Mouse (Mus musculus) stomach, embryonic 14.5 days (tissue): ENCODE measurements at regions not wholly inside any gene's neighbourhood (a gene's known extent, or its start where the extent isn't known, plus 50 kb on each side); places are given as distances from the start of the nearest gene placed in this dataset.

Experiments used
- ATAC-seq: fragments of 200-750 bp; cut with Nextera tagmentation; 2 replicates; pipeline ENCODE4 v1.8.0; 2017; ENCODE audit warnings: low read depth, moderate TSS enrichment; ENCODE audit not compliant: insufficient number of reproducible peaks, insufficient read depth, low FRiP score
- H3K27ac ChIP-seq: fragments of 300-500 bp; sonication (generic); 2 replicates; pipeline ENCODE4 v1.5.1; 2014; ENCODE audit warnings: mild to moderate bottlenecking, low read length, moderate library complexity, mixed read lengths
- H3K27me3 ChIP-seq: fragments of 300-500 bp; sonication (generic); 2 replicates; pipeline ENCODE4 v1.6.1; 2014; ENCODE audit warnings: low read length, control low read depth, mixed read lengths; ENCODE audit not compliant: control insufficient read depth, insufficient read depth
- H3K36me3 ChIP-seq: fragments of 300-500 bp; sonication (generic); 2 replicates; pipeline ENCODE4 v1.6.1; 2014; ENCODE audit warnings: mild to moderate bottlenecking, control low read depth, low read length, moderate library complexity, mixed read lengths; ENCODE audit not compliant: control insufficient read depth, insufficient read depth
- H3K4me1 ChIP-seq: fragments of 300-500 bp; sonication (generic); 2 replicates; pipeline ENCODE4 v1.6.1; 2014; ENCODE audit warnings: low read length, control low read depth, mixed read lengths; ENCODE audit not compliant: control insufficient read depth, insufficient read depth
- H3K4me2 ChIP-seq: fragments of 300-500 bp; sonication (generic); replicated peaks from 2 replicates; pipeline ENCODE4 v1.6.1; 2014; ENCODE audit warnings: low read depth, low read length, control low read depth
- H3K4me3 ChIP-seq: fragments of 300-500 bp; sonication (generic); 2 replicates; pipeline ENCODE4 v1.5.1; 2014; ENCODE audit warnings: low read depth, low read length, control low read depth
- H3K9ac ChIP-seq: fragments of 300-500 bp; sonication (generic); replicated peaks from 2 replicates; pipeline ENCODE4 v1.6.1; 2014; ENCODE audit warnings: low read depth, mild to moderate bottlenecking, control low read depth, low read length, moderate library complexity, mixed read lengths
- H3K9me3 ChIP-seq: fragments of 300-500 bp; sonication (generic); 2 replicates; pipeline ENCODE4 v1.6.1; 2016; ENCODE audit warnings: low read depth, low read length, control low read depth; ENCODE audit not compliant: control insufficient read depth
- WGBS: fragments of 180-500 bp; shearing (Covaris S2); extraction: QIAGEN DNeasy Blood & Tissue Kit; methylation state at CpG from one replicate; pipeline ENCODE4 v1.1.7; 2014; 5-methylcytosine and 5-hydroxymethylcytosine counted together

DNA sequence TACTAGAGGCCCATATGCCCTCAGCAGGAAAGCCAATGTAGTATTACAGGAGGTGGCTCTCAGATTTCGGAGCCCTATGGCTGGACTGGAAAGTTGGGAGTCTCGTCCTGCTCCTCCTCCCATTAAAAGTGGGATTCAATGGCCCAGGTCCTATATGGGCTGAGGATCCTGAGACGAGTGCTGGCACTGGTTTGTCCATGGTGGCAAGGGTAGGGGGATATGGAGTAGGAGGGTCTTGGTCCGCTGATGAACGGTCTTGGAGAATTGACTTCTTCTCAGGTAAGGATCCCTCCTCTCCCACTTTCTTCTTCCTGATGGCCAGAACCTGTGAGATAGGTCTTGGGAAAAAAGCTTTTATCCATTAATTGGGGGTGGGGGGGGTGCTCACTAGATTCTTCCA lies 522.2 kb upstream of the Slc5a7 start:
- Histone ChIP-seq H3K9ac (no peak overlapping the region), H3K36me3 (no peaks in the 10 kb centered on the region), H3K4me1 (no peaks in the 10 kb centered on the region), H3K4me3 (no peak overlapping the region), H3K27ac (no peak overlapping the region), H3K9me3 (no peaks in the 10 kb centered on the region), H3K4me2 (no peak overlapping the region), H3K27me3 (no peaks in the 10 kb centered on the region)
- WGBS = 86% methylated on average over 5 of the region's 5 CpGs
- ATAC-seq = no peak

DNA sequence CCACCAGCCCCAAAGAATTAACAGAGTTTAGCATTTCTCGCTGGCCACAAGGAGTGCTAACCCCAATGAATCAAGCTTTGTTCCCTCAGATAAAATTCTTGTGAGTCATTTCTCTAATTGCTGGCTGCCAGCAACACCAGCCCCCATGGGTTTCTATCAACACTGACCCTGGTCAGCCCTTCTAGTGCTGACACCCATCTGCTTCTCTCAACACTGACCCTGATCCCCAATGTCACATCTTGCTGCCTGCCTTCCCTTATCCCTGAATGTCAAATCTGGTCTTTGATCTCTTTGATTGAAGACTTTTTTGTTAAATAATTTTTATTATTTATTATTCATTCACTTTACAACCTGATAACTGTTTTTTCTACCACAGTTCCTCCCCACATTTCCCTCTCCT lies 554.8 kb upstream of the Slc5a7 start:
- Histone ChIP-seq H3K4me2 (no peak overlapping the region), H3K36me3 (no peaks in the 10 kb centered on the region), H3K4me1 (no peaks in the 10 kb centered on the region), H3K27ac (no peak overlapping the region), H3K4me3 (no peak overlapping the region), H3K27me3 (no peaks in the 10 kb centered on the region), H3K9me3 (no peaks in the 10 kb centered on the region), H3K9ac (no peak overlapping the region)
- ATAC-seq = no peak
- WGBS = 70% methylated on average over 1 of the region's 1 CpGs

DNA sequence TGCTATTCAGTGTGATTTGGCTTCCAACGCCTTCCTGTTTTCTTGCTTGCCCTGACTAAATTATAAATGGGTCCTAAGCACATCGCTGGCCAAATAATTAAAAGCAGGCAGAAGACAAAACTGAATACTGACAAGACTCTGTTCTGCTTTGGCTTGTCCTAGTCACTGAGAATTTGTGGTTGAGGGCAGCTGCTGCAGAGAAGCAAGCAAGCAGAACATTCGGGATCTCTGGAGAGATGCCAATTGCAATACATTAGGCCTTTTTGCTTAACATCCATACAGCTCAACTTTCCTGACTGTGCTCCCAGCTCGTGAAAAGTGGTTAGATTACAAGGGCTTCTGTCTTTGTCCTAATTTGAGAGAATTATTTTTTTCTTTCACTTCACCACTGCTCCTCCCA lies 549.0 kb upstream of the St6gal2 start:
- H3K27ac ChIP-seq = no peak overlapping the region

DNA sequence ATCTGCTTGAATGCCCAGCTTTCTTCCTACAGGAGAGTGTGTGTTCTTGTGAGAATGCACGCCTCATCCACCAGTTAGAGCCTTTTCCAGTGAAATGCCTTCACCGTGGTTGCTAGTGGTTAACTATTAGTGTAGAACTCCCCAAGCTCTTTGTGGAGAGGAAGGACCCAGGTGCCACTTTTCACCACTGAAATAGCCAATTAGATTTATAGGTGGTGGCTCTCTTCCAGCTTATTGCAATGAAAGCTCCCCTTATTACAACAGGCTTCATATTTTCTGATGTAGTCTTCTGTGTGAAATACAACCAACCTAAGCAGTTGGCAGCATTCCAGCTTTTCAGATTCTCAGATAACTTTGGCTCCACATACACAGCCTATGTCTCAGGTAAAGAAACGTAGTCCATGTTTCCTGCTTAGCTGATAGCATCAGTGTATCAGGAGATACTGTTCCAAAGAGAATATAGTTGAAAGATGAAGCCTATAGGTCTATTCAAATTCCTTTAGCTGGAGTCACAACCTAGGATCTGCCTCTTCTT lies 515.9 kb upstream of the St6gal2 start:
- no peak overlapping the region for H3K4me3 ChIP-seq
- no peak overlapping the region for H3K4me2 ChIP-seq
- H3K9me3 ChIP-seq = no peaks in the 10 kb centered on the region
- H3K27ac ChIP-seq = no peak overlapping the region
- H3K4me1 ChIP-seq = no peaks in the 10 kb centered on the region
- H3K36me3 ChIP-seq = no peaks in the 10 kb centered on the region
- WGBS = 54% methylated on average over 3 of the region's 3 CpGs
- no peak for ATAC-seq
- no peak overlapping the region for H3K9ac ChIP-seq
- no peaks in the 10 kb centered on the region for H3K27me3 ChIP-seq

More for the DNA sequence above, 549.0 kb upstream of the St6gal2 start:
- Histone ChIP-seq H3K9ac (no peak overlapping the region), H3K4me3 (no peak overlapping the region), H3K4me2 (no peak overlapping the region), H3K4me1 (no peaks in the 10 kb centered on the region), H3K9me3 (no peaks in the 10 kb centered on the region), H3K27me3 (no peaks in the 10 kb centered on the region), H3K36me3 (no peaks in the 10 kb centered on the region)
- ATAC-seq = no peak
- 42% methylated on average over 4 of the region's 4 CpGs for WGBS

DNA sequence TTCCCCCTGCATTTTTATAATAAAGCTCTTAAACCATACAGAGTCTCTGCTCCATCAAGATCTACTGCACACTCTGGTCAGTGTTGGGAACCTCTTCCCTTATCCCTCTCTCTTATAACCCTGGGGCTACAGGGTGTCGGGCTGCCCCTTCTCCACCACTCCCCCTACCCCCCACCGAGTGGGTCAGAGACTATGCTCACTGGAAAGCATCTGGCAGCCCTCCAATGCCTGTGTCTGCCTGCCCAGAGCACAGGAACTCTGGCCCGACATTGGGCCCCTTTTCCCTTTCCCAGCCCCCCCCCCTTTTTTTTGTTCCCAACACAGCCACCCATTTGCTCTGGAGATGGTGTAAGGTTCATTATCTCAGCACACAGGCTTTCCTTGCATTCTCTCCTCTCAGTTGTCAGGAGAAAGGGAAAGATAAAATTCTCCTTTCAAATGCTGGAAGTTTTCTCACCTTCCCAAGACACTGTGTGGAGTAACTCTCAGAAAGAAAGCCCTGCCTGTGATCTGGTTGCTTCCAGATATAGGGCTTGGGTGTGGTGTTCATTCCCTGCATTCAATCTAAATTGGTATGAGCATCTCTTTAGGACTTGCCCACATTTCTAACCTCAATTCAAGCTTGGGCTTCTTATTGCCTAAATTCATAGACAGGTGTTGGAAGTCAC lies 501.7 kb upstream of the St6gal2 start:
- Histone ChIP-seq H3K9ac (no peak overlapping the region), H3K27ac (no peak overlapping the region), H3K36me3 (no peaks in the 10 kb centered on the region), H3K4me1 (no peaks in the 10 kb centered on the region), H3K4me3 (no peak overlapping the region), H3K27me3 (no peaks in the 10 kb centered on the region), H3K9me3 (no peaks in the 10 kb centered on the region), H3K4me2 (no peak overlapping the region)
- 30% methylated on average over 3 of the region's 3 CpGs for WGBS
- ATAC-seq = 0 out of 2 replicates have a peak, but pooled peaks have one; percentile 14

DNA sequence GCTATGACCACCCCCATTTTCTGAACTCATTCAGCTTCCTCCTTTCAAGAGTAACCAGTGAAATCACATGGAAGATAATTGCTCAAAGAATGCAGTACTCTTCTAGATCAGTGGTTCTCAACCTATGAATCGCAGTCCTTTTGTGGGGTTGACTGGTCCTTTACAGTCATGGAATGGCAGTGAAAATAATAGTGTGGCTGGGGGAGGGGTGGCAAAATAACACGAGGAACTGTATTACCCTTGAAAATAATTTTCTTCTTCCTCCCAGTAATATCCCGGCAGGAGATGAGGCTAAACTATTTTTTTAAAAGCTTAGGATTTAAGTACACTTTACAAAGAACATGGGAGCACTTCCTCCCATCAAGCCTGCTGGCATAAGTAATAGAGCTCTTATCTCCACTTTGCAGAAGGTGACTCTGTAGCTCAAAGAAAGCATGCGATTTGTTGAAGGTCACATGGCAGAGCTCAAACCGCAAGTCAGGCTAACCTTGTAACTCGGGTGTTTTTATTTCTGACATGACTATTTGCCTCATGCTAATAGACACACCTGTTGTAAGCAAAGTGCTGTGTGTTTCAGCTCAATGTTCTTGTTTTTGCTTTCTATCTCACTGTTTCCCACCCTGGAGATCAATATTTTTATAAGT lies 500.8 kb upstream of the St6gal2 start:
- H3K27ac ChIP-seq = no peak overlapping the region
- H3K4me3 ChIP-seq = no peak overlapping the region
- H3K36me3 ChIP-seq = no peaks in the 10 kb centered on the region
- no peak overlapping the region for H3K4me2 ChIP-seq
- WGBS = 76% methylated on average over 6 of the region's 6 CpGs
- H3K9me3 ChIP-seq = no peaks in the 10 kb centered on the region
- no peak for ATAC-seq
- H3K4me1 ChIP-seq = no peaks in the 10 kb centered on the region
- H3K9ac ChIP-seq = no peak overlapping the region
- H3K27me3 ChIP-seq = no peaks in the 10 kb centered on the region
